Comparison of ENCODE assay signal across 16 mouse cellular contexts in genomic region chr1:77259789-77260188, GRCm38 (mm10).
A peak's percentile ranks its signal among the peaks of the same experiment; 100 is the strongest.
DNase-seq lines count a peak whose midpoint lies in the region; ATAC-seq lines count a peak whose summit lies in the region.
"Had no signal": no experiment of that assay in that cellular context is flagged by ENCODE, and none has a peak within 500 bp of the region (broad histone marks: within the 10 kb centered on the region; RNA-seq: fewer than 3 reads in every experiment).

No protein-coding gene starts in this region.

- no peak for ATAC-seq in forebrain, embryonic 11.5 days (replicated peaks; ENCODE audit: low FRiP score)
- ATAC-seq in midbrain, embryonic 12.5 days (ENCODE audit: low FRiP score, low read depth), result no peak

- no peaks in the 10 kb centered on the region for H3K9me3 ChIP-seq in forebrain, embryonic 11.5 days (ENCODE audit: control insufficient read depth, low read length)
- H3K9me3 ChIP-seq in midbrain, embryonic 12.5 days, result no peaks in the 10 kb centered on the region
- H3K9me3 ChIP-seq: limb, embryonic 15.5 days had no signal

- H3K4me2 ChIP-seq in forebrain, embryonic 11.5 days (ENCODE audit: low read depth, low read length, severe bottlenecking), result peak overlapping the region; percentile 1; the same call in 1 of the 2 replicates
- peak overlapping the region; percentile 39 for H3K4me2 ChIP-seq in midbrain, embryonic 12.5 days (replicated peaks)
- H3K4me2 ChIP-seq: limb, embryonic 15.5 days had no signal

- peak; percentile 24 for DNase-seq in retina, postnatal 1 day
- DNase-seq in retina, embryonic 14.5 days (ENCODE audit: low spot score), result no peak
- DNase-seq in forebrain, embryonic 11.5 days (ENCODE audit: low spot score), result no peak
- no peak for DNase-seq in adrenal gland, adult (ENCODE audit: inconsistent age in 2 of 2, low spot score in 1 of 2)
- no peak for DNase-seq in lung, postnatal 25 days (ENCODE audit: low spot score)
- DNase-seq in gastrocnemius, postnatal 10 days, result no peak
- DNase-seq: cerebellum, adult 9-10 months; heart, adult 18-20 months; heart, postnatal 14 days; kidney, adult 18-20 months; kidney, postnatal 4 days; right cerebral cortex, postnatal 14 days; thymus, postnatal 25 days had no signal

- no peaks in the 10 kb centered on the region for H3K27me3 ChIP-seq in forebrain, embryonic 11.5 days (ENCODE audit: control insufficient read depth, insufficient read depth, low read length)
- H3K27me3 ChIP-seq in midbrain, embryonic 12.5 days, result no peaks in the 10 kb centered on the region
- H3K27me3 ChIP-seq: CH12.LX; limb, embryonic 15.5 days had no signal

- H3K4me3 ChIP-seq in forebrain, embryonic 11.5 days (ENCODE audit: low read depth, low read length), result no peak overlapping the region
- no peak overlapping the region for H3K4me3 ChIP-seq in midbrain, embryonic 12.5 days
- H3K4me3 ChIP-seq: limb, embryonic 15.5 days had no signal

- H3K36me3 ChIP-seq in forebrain, embryonic 11.5 days (ENCODE audit: control insufficient read depth, insufficient read depth, low read length), result no peaks in the 10 kb centered on the region
- H3K36me3 ChIP-seq in midbrain, embryonic 12.5 days, result no peaks in the 10 kb centered on the region
- H3K36me3 ChIP-seq: limb, embryonic 15.5 days had no signal

- no peak overlapping the region for H3K9ac ChIP-seq in forebrain, embryonic 11.5 days (ENCODE audit: low read length)
- no peak overlapping the region for H3K9ac ChIP-seq in midbrain, embryonic 12.5 days (replicated peaks)
- H3K9ac ChIP-seq: limb, embryonic 15.5 days had no signal

- peaks cover 9% of the 10 kb centered on the region; the same call in 1 of the 2 replicates for H3K4me1 ChIP-seq in forebrain, embryonic 11.5 days (replicated peaks; ENCODE audit: control insufficient read depth, insufficient read depth, low read length)
- peaks cover 18% of the 10 kb centered on the region for H3K4me1 ChIP-seq in midbrain, embryonic 12.5 days

- 15% methylated on average over 11 of the region's 11 CpGs for WGBS in forebrain, embryonic 11.5 days
- WGBS in midbrain, embryonic 12.5 days, result 20% methylated on average over 11 of the region's 11 CpGs

- H3K27ac ChIP-seq in forebrain, embryonic 11.5 days (ENCODE audit: low read depth, low read length), result no peak overlapping the region
- no peak overlapping the region for H3K27ac ChIP-seq in midbrain, embryonic 12.5 days (replicated peaks)
- H3K27ac ChIP-seq: limb, embryonic 15.5 days had no signal
